Mouse (Mus musculus) layer of hippocampus, postnatal 14 days (tissue): ENCODE measurements around the gene Pask. TPM values are rescaled to one million over a fixed set of nuclear protein-coding genes. Genes with fewer than 3 reads are reported as not detected.

Experiments
- DNase-seq, 2 experiments: peaks; one replicate each; pipeline ENCODE4 v3.0.0; 2021 to 2022; ENCODE audit warnings: low spot score in 2 of 2, mixed read lengths in 1 of 2
- microRNA-seq, 2 experiments: library from miRNA; unstranded; fragments of <30 nt; microRNA quantifications; one replicate each; pipeline ENCODE4 v1.2.0; 2021
- total RNA-seq, 2 experiments: library from RNA; stranded (reverse); gene quantifications; 2 replicates each; pipeline ENCODE4 v1.2.3; 2021

Gene Pask
- total RNA-seq, 2 experiments from 2014 or later: 5.2 to 6.7 TPM

GRCm38 (mm10) chr1:93290956-93291355 is 52.3 kb downstream of the Pask start:
- DNase-seq: no peak

- DNase-seq: no peak
Measured at GRCm38 (mm10) chr1:93289678-93290214, 53.5 kb downstream of the Pask start.

- no peak for DNase-seq
Measured at GRCm38 (mm10) chr1:93277041-93277440, 66.2 kb downstream of the Pask start.

- DNase-seq: peak in 1 of 2 experiments; percentile 6
Measured at GRCm38 (mm10) chr1:93275561-93275960, 67.7 kb downstream of the Pask start.

GRCm38 (mm10) chr1:93272409-93272821 is 70.9 kb downstream of the Pask start:
- no peak for DNase-seq

- DNase-seq: no peak
Measured at GRCm38 (mm10) chr1:93271751-93272150, 71.5 kb downstream of the Pask start.

GRCm38 (mm10) chr1:93270516-93271240 is 72.6 kb downstream of the Pask start:
- no peak for DNase-seq

- no peak for DNase-seq
Measured at GRCm38 (mm10) chr1:93268246-93268645, 75.0 kb downstream of the Pask start.

- DNase-seq: no peak
Measured at GRCm38 (mm10) chr1:93267207-93267606, 76.1 kb downstream of the Pask start.

Small RNA genes lying within 50 kb of the gene (microRNA-seq; reads per million reads assigned to microRNA genes)
- gene Mir6345: 0 reads per million in 2 experiments
- gene Mir6901: 0 to 0.28 reads per million in 2 experiments
- 0 reads per million in 2 experiments for gene Mir6902

Other genes starting within 250 kb of the Pask start
- 100 to 1,000 TPM; 709 to 747 TPM for gene Kif1a, start 241.5 kb downstream of the Pask start, total RNA-seq
- gene Agxt, start 208.2 kb downstream of the Pask start, total RNA-seq: not detected
- gene 2310007B03Rik, start 182.5 kb downstream of the Pask start, total RNA-seq: not detected
- 1 to 10 TPM in 1 of 2 experiments, under 1 TPM in 1; 0.31 to 1.0 TPM for gene Crocc2, start 174.8 kb downstream of the Pask start, total RNA-seq
- 1 to 10 TPM; 5.7 to 8.5 TPM for gene Sned1, start 107.6 kb downstream of the Pask start, total RNA-seq
- 10 to 100 TPM; 20.6 to 23.4 TPM for gene Mterf4, start 37.6 kb downstream of the Pask start, total RNA-seq
- 10 to 100 TPM; 57.5 to 64.3 TPM for gene Ppp1r7, start 628 bp downstream of the Pask start, total RNA-seq
- under 1 TPM; 0.10 to 0.37 TPM for gene Ano7, start 30.4 kb upstream of the Pask start, total RNA-seq
- gene Hdlbp, start 135.3 kb upstream of the Pask start, total RNA-seq: 100 to 1,000 TPM; 146 to 155 TPM
- gene Farp2, start 168.6 kb upstream of the Pask start, total RNA-seq: 10 to 100 TPM; 14.3 to 14.6 TPM